Mouse (Mus musculus): ENCODE results near the gene Tox2. TPM values are rescaled to one million over a fixed set of nuclear protein-coding genes. Genes with fewer than 3 reads are reported as not detected.
A peak's percentile ranks its signal among the peaks of the same experiment; 100 is the strongest.

The Tox2 gene
- polyA plus RNA-seq, 1 experiment from 2014 or later: 20.6 TPM

DNA sequence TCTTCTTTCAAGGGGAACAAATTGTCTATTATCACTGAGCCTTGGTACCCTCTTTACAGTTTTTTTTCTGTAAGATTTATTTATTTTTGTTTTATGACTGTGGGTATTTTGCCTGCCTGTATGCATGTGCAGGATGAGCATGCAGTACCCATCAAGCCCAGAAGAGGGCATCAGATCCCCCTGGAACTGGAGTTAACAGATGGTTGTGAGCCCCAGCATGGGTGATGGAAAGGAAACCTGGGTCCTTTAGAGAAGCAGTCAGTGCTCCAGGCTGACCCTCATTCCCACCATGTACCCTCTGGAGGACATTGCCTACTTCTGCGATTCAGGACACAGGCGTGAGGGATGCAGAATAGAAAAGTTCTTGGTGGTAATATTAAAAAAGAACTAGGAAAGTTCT lies 4.4 kb downstream of the Tox2 start:
- no peak overlapping the region for H3K9ac ChIP-seq
- no peak overlapping the region for H3K4me3 ChIP-seq
- no peak overlapping the region for H3K27ac ChIP-seq
- H3K4me2 ChIP-seq: no peak overlapping the region
- no peaks in the 10 kb centered on the region for H3K9me3 ChIP-seq
- peaks cover 56% of the 10 kb centered on the region for H3K27me3 ChIP-seq
- peaks cover 43% of the 10 kb centered on the region for H3K4me1 ChIP-seq (replicated peaks)
- WGBS: 94% methylated on average over 2 of the region's 2 CpGs
- no peaks in the 10 kb centered on the region for H3K36me3 ChIP-seq
- no peak for ATAC-seq (ENCODE audit: low FRiP score)

DNA sequence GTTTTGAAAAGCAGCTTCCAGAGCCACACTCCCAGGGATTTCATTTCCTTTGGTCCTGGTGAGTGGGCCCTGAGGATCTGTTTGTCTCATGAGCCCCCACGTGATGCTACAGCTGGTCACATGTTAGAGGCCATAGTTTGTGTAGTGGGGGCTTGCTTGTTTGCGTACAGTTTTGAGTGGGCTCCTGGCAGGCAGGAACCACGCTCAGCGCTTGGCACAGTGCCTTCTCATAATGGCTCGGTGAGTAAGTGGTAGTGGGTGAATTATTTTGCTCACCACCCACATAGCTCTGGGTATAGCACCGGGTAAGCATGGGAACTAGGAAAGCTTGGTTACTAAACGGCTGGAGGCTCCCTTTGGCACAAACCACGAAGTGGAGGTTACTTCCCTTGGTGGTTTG lies 6.2 kb downstream of the Tox2 start:
- WGBS: 82% methylated on average over 8 of the region's 8 CpGs
- Histone ChIP-seq H3K4me2 (no peak overlapping the region), H3K36me3 (no peaks in the 10 kb centered on the region), H3K4me1 (replicated peaks) (peaks cover 28% of the 10 kb centered on the region), H3K27me3 (peaks cover 38% of the 10 kb centered on the region), H3K9ac (no peak overlapping the region), H3K4me3 (no peak overlapping the region), H3K9me3 (no peaks in the 10 kb centered on the region), H3K27ac (no peak overlapping the region)
- no peak for ATAC-seq (ENCODE audit: low FRiP score)

DNA sequence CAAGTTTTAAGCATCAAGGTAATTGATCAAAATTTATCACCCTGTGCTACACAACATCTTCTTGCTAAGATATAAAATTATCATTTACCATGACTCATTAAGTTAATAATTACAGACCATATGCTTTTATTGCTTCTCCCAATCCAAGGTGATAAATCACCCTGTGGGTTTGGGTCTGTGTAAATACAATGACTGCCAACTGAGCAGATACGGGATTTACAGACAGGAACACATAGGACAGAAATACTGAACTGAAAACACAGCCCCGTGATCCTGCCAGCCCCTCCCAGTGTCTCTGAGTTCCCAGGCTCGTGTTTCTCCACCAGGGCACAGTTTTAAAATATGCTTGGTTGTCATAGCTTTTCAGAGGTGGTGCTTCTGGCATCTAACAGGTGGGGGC lies 10.2 kb downstream of the Tox2 start:
- no peak overlapping the region for H3K9ac ChIP-seq
- H3K9me3 ChIP-seq: no peaks in the 10 kb centered on the region
- no peak overlapping the region for H3K4me2 ChIP-seq
- no peak overlapping the region for H3K4me3 ChIP-seq
- 45% methylated on average over 3 of the region's 3 CpGs for WGBS
- peaks cover 26% of the 10 kb centered on the region; the same call in 1 of the 2 replicates for H3K27me3 ChIP-seq
- no peaks in the 10 kb centered on the region for H3K36me3 ChIP-seq
- no peak for ATAC-seq (ENCODE audit: low FRiP score)
- H3K4me1 ChIP-seq (replicated peaks): peaks cover 16% of the 10 kb centered on the region
- no peak overlapping the region for H3K27ac ChIP-seq

- WGBS: 77% methylated on average over 3 of the region's 3 CpGs
- Histone ChIP-seq H3K4me3 (no peak overlapping the region), H3K27me3 (peaks cover 21% of the 10 kb centered on the region; the same call in 1 of the 2 replicates), H3K4me1 (replicated peaks) (peaks cover 30% of the 10 kb centered on the region), H3K27ac (no peak overlapping the region), H3K4me2 (no peak overlapping the region), H3K36me3 (no peaks in the 10 kb centered on the region), H3K9me3 (no peaks in the 10 kb centered on the region), H3K9ac (no peak overlapping the region)
- no peak for ATAC-seq (ENCODE audit: low FRiP score)
Measured at GRCm38 (mm10) chr2:163218095-163218494, 15.2 kb downstream of the Tox2 start.

DNA sequence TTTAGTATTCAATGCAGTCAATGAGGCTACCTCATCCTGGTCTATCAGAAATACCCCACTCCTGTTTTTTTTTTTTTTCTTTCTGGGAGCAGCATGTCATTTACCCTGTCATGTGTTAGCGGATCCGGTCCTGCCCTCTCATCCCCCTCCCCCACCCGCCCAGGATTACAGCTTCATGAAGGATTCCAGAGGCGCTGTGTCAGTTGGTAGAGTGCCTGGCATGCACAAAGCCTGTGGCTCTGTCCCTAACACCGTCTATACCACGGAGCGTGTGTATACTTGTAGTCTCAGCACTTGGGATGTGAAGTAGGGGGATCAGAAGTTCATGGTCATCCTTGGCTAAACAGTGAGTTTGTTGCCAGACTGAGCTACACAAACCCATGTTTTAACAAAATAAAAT lies 15.6 kb downstream of the Tox2 start:
- H3K9me3 ChIP-seq: no peaks in the 10 kb centered on the region
- whole genome bisulfite sequencing: 67% methylated on average over 7 of the region's 7 CpGs
- H3K27ac ChIP-seq: no peak overlapping the region
- peaks cover 26% of the 10 kb centered on the region for H3K4me1 ChIP-seq (replicated peaks)
- H3K4me2 ChIP-seq: no peak overlapping the region
- no peak overlapping the region for H3K9ac ChIP-seq
- H3K4me3 ChIP-seq: no peak overlapping the region
- H3K36me3 ChIP-seq: no peaks in the 10 kb centered on the region
- ATAC-seq (ENCODE audit: low FRiP score): no peak
- peaks cover 21% of the 10 kb centered on the region; the same call in 1 of the 2 replicates for H3K27me3 ChIP-seq

- H3K27ac ChIP-seq: no peak overlapping the region; the same call in 1 of the 2 replicates
- no peak overlapping the region for H3K4me3 ChIP-seq
- H3K27me3 ChIP-seq: peaks cover 26% of the 10 kb centered on the region; the same call in 1 of the 2 replicates
- H3K4me2 ChIP-seq: no peak overlapping the region
- no peaks in the 10 kb centered on the region for H3K36me3 ChIP-seq
- H3K9ac ChIP-seq: no peak overlapping the region
- no peaks in the 10 kb centered on the region for H3K9me3 ChIP-seq
- ATAC-seq (ENCODE audit: low FRiP score): no peak
- WGBS: 49% methylated on average over 5 of the region's 5 CpGs
- H3K4me1 ChIP-seq (replicated peaks): peaks cover 23% of the 10 kb centered on the region
Measured at GRCm38 (mm10) chr2:163219447-163219846, 16.5 kb downstream of the Tox2 start.

- 94% methylated on average over 11 of the region's 11 CpGs for WGBS
- no peaks in the 10 kb centered on the region for H3K9me3 ChIP-seq
- no peak for ATAC-seq (ENCODE audit: low FRiP score)
- H3K36me3 ChIP-seq: no peaks in the 10 kb centered on the region
- no peak overlapping the region for H3K4me3 ChIP-seq
- H3K4me1 ChIP-seq (replicated peaks): peaks cover 24% of the 10 kb centered on the region
- peaks cover 22% of the 10 kb centered on the region; the same call in 1 of the 2 replicates for H3K27me3 ChIP-seq
- no peak overlapping the region for H3K27ac ChIP-seq
- H3K9ac ChIP-seq: no peak overlapping the region
- no peak overlapping the region for H3K4me2 ChIP-seq
Measured at GRCm38 (mm10) chr2:163220706-163221105, 17.8 kb downstream of the Tox2 start.

DNA sequence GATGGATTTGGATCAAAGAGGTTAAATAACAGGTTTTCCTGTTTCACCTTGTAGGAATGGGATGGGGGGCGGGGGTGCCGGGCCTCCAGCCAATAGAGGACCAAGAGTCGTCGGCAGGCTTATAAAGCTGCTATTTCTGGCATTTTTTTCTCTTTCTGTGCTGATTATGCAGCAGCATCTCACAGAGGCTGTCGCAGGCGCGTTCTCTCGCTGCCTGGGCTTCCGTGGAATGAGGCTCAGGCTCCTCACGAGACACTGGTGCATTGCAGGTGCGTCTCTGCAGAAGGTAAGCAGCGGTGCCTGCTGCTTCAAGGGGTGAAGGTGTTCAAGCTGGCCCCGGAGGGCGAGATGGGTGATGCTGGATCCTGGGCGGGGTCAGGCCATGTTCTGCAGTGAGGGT lies 22.4 kb downstream of the Tox2 start:
- H3K4me3 ChIP-seq: no peak overlapping the region
- no peaks in the 10 kb centered on the region for H3K9me3 ChIP-seq
- 0 out of 2 replicates have a peak overlapping the region, but pooled peaks have one; percentile 51 for H3K9ac ChIP-seq
- H3K4me1 ChIP-seq (replicated peaks): peaks cover 42% of the 10 kb centered on the region
- peaks cover 30% of the 10 kb centered on the region; the same call in 1 of the 2 replicates for H3K27me3 ChIP-seq
- ATAC-seq (ENCODE audit: low FRiP score): no peak
- H3K27ac ChIP-seq: peak overlapping the region; percentile 65
- no peak overlapping the region for H3K4me2 ChIP-seq
- no peaks in the 10 kb centered on the region for H3K36me3 ChIP-seq
- 72% methylated on average over 15 of the region's 15 CpGs for WGBS

- Histone ChIP-seq H3K4me3 (no peak overlapping the region), H3K27ac (no peak overlapping the region), H3K36me3 (no peaks in the 10 kb centered on the region), H3K4me2 (no peak overlapping the region), H3K4me1 (replicated peaks) (peaks cover 56% of the 10 kb centered on the region), H3K27me3 (peaks cover 33% of the 10 kb centered on the region), H3K9ac (no peak overlapping the region), H3K9me3 (no peaks in the 10 kb centered on the region)
- no peak for ATAC-seq (ENCODE audit: low FRiP score)
- 83% methylated on average over 9 of the region's 9 CpGs for WGBS
Measured at GRCm38 (mm10) chr2:163229050-163229449, 26.1 kb downstream of the Tox2 start.

DNA sequence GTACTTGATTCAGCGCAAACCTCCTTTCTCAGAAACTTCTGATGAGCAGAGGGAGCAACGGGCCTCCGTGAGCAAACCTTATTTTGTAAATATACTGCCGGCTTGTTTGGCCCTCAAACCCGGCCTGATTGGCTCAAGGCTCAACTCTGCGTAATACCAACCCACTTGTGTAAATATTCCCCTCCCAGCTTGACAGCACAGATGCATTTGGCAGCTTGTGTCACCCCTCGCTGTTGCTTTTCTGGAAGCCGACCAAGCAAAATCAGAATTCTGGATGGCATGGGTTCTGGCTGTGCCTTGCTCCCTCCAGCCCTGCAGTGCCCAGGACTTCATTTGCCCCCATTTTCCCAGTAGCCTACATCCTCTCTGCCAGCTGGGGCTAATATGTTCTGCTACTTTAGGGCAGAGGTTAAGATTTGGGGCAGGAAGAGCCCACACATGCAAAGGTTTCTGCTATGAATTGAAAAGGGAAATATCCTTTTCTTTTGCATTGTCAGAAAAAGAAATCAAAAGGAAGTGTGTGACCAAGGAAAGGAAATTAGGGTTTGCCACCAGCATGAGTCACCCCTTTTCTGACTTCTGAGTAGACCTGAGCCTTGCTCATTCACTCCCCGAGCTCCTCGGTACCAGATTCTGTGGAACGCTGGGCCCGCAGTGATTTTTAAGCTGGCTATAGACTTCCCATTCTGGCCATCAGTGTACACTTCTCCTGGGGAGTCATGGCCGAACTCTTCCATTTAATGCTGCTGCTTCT lies 29.0 kb downstream of the Tox2 start:
- Histone ChIP-seq H3K9ac (no peak overlapping the region), H3K4me3 (no peak overlapping the region), H3K9me3 (no peaks in the 10 kb centered on the region), H3K4me1 (replicated peaks) (peaks cover 46% of the 10 kb centered on the region), H3K27ac (no peak overlapping the region), H3K4me2 (no peak overlapping the region), H3K27me3 (peaks cover 42% of the 10 kb centered on the region), H3K36me3 (no peaks in the 10 kb centered on the region)
- 76% methylated on average over 13 of the region's 13 CpGs for WGBS
- no peak for ATAC-seq (ENCODE audit: low FRiP score)

DNA sequence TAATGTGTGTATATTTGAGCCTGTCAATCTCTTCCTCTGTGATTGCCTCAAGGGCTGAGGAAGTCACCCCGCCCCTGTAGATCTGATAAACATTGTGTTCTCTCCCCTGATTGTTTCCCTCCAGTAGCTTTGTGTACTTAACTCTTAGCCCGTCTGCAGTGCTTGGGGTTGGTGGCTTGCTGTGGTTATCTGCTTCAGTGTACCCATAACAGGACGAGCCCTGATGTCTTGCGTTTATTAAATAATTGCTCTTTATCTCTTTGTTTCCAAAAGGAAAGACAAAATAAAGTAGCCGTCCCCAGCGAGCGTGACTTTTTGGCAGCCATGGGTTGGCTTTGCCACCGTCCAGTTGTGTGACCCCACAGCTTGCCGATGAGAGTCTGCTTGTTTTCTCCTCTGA lies 30.7 kb downstream of the Tox2 start:
- H3K9me3 ChIP-seq: no peaks in the 10 kb centered on the region
- H3K4me1 ChIP-seq (replicated peaks): peaks cover 41% of the 10 kb centered on the region
- no peak overlapping the region for H3K9ac ChIP-seq
- ATAC-seq (ENCODE audit: low FRiP score): no peak
- no peak overlapping the region for H3K4me3 ChIP-seq
- no peaks in the 10 kb centered on the region for H3K36me3 ChIP-seq
- H3K27ac ChIP-seq: 0 out of 2 replicates have a peak overlapping the region, but pooled peaks have one; percentile 3
- H3K27me3 ChIP-seq: peaks cover 39% of the 10 kb centered on the region
- H3K4me2 ChIP-seq: no peak overlapping the region
- WGBS: 83% methylated on average over 9 of the region's 9 CpGs

DNA sequence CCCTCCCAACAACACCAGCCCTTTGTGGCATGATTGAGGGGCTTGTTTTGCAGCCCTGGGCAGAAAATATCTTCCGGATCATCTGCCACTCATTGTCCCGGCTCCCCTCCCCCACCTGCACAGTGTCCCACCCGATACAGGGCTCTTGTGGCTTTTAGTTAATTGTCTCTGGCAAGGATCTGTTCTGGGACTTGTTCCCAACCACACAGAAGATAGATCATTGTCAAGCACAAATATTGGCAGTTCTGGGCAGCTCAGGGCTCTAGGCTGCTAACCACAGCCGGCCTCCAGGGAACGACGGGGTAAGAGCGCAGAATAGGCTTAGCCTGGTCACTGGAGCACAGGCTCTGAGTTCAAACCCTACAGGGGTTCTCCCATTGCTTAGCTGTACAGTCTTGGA lies 33.1 kb downstream of the Tox2 start:
- Histone ChIP-seq H3K27me3 (peaks cover 40% of the 10 kb centered on the region), H3K4me1 (replicated peaks) (peaks cover 52% of the 10 kb centered on the region), H3K9me3 (no peaks in the 10 kb centered on the region), H3K9ac (no peak overlapping the region), H3K4me2 (no peak overlapping the region), H3K27ac (peak overlapping the region; percentile 30; the same call in 1 of the 2 replicates), H3K4me3 (no peak overlapping the region), H3K36me3 (no peaks in the 10 kb centered on the region)
- ATAC-seq (ENCODE audit: low FRiP score): peak; percentile 30; the same call in 1 of the 2 replicates
- WGBS: 25% methylated on average over 7 of the region's 7 CpGs
